Mouse (Mus musculus) small intestine, adult 2 months (tissue): ENCODE data around the gene Stx1b. TPM values are rescaled to one million over a fixed set of nuclear protein-coding genes. Genes with fewer than 3 reads are reported as not detected.
"Not testable (repeated sequence)": the region's sequence is repeated elsewhere in the genome, so short reads cannot be mapped to it uniquely, and the experiment has no call there.

Experiments used
- H3K27ac ChIP-seq: fragments of 200-500 bp; 2 replicates; pipeline ENCODE4 v1.5.1; 2012; ENCODE audit warnings: low read depth, low read length, control low read depth, inconsistent platforms; ENCODE audit not compliant: insufficient read depth
- H3K27me3 ChIP-seq: fragments of 200-500 bp; 2 replicates; pipeline ENCODE4 v1.6.1; 2012; ENCODE audit warnings: mild to moderate bottlenecking, moderate library complexity, low read length, inconsistent platforms; ENCODE audit not compliant: control insufficient read depth, insufficient read depth
- H3K36me3 ChIP-seq: fragments of 200-500 bp; 2 replicates; pipeline ENCODE4 v1.6.1; 2012; ENCODE audit warnings: mild to moderate bottlenecking, low read length, control low read depth, inconsistent platforms; ENCODE audit not compliant: control insufficient read depth, insufficient read depth
- H3K4me1 ChIP-seq: fragments of 200-500 bp; 2 replicates; pipeline ENCODE4 v1.6.1; 2012; ENCODE audit warnings: low read length, inconsistent platforms, mixed read lengths; ENCODE audit not compliant: control insufficient read depth, insufficient read depth, insufficient read length
- H3K4me3 ChIP-seq: fragments of 200-500 bp; 2 replicates; pipeline ENCODE4 v1.5.1; 2012; ENCODE audit warnings: low read depth, mild to moderate bottlenecking, control low read depth, inconsistent platforms, low read length, moderate library complexity
- CTCF ChIP-seq: fragments of 200-500 bp; IDR thresholded peaks from 2 replicates; pipeline ENCODE4 v1.5.1; 2012; ENCODE audit warnings: low read depth, mild to moderate bottlenecking, control low read depth, inconsistent platforms, low read length, moderate library complexity, mixed read lengths; ENCODE audit not compliant: insufficient replicate concordance, insufficient read length; ENCODE audit errors: extremely low read depth
- POLR2A ChIP-seq: fragments of 200-500 bp; IDR thresholded peaks from 2 replicates; pipeline ENCODE4 v1.6.1; 2012; ENCODE audit warnings: low read depth, mild to moderate bottlenecking, control low read depth, inconsistent platforms, low read length, moderate library complexity
- WGBS: fragments of 180-500 bp; shearing (Covaris S2); methylation state at CpG from one replicate; pipeline ENCODE4 v1.1.7; 2018; 5-methylcytosine and 5-hydroxymethylcytosine counted together
- polyA plus RNA-seq: library from polyadenylated mRNA; depleted of rRNA; stranded (reverse); fragments of >200 nt; gene quantifications from 2 replicates; pipeline ENCODE4 v1.2.3, GENCODE M21; 2012

Gene Stx1b
- polyA plus RNA-seq, 1 experiment, result 1.8 TPM

DNA sequence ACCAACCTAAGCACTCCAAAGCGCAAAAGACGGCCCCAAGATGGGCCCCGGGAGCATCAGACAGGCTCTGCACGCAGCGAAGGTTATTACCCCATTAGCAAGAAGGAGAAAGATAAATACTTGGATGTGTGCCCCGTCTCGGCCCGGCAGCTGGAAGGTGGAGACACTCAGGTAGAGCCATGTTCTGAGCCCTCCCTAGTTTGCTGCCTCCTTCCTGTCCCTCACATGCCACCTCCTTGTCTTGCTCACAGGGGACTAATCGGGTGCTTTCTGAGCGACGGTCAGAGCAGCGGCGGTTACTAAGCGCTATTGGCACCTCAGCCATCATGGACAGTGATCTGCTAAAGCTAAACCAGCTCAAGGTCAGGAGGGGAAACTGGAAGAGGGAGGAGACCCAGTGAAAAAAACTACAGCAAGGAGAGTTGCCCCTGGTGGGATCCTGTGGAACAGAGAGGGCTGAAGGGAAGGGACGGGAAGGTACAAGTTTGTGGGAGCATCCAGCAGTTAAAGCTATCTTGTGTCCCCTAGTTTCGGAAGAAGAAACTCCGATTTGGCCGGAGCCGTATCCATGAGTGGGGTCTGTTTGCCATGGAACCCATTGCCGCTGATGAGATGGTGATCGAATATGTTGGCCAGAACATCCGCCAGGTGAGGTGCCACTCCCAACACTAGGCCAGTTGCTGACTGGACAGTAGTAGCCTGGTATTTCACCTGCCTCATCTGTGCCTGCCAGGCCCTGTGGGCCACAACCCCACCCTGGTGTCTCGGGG, 27.1 kb downstream of the Stx1b start:
- Histone ChIP-seq H3K36me3 (peaks cover 57% of the 10 kb centered on the region), H3K4me1 (peaks cover 7% of the 10 kb centered on the region; the same call in 1 of the 2 replicates), H3K4me3 (no peak overlapping the region), H3K27ac (no peak overlapping the region), H3K27me3 (no peaks in the 10 kb centered on the region)
- no peak for TF ChIP-seq POLR2A
- TF ChIP-seq CTCF, result no peak
- WGBS, result 70% methylated on average over 23 of the region's 23 CpGs

DNA sequence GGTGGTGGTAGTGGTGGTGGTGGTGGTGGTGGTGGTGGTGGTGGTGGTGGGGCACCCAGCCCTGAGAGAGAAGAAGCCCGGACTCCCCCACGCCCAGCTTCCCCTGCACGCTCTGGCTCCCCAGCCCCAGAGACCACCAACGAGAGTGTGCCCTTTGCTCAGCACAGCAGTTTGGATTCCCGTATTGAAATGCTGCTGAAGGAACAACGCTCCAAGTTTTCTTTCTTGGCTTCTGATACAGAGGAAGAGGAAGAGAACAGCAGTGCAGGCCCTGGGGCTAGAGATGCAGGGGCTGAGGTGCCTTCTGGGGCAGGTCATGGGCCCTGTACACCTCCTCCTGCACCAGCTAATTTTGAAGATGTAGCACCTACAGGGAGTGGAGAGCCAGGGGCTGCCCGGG, 39.0 kb downstream of the Stx1b start, which contains the start of gene Gm49388:
Gene Gm49388 (plus strand): TSS at position 301 of the 400 bp plus-strand sequence.
- Histone ChIP-seq H3K4me3 (no peak within 1 kb of the TSS), H3K36me3 (peaks cover 80% of the 10 kb centered on the region), H3K27ac (no peak within 1 kb of the TSS), H3K4me1 (no peaks in the 10 kb centered on the region), H3K27me3 (no peaks in the 10 kb centered on the region)
- TF ChIP-seq CTCF (no peak), POLR2A (no peak)
- WGBS, result 95% methylated on average over 7 of the region's 7 CpGs

DNA sequence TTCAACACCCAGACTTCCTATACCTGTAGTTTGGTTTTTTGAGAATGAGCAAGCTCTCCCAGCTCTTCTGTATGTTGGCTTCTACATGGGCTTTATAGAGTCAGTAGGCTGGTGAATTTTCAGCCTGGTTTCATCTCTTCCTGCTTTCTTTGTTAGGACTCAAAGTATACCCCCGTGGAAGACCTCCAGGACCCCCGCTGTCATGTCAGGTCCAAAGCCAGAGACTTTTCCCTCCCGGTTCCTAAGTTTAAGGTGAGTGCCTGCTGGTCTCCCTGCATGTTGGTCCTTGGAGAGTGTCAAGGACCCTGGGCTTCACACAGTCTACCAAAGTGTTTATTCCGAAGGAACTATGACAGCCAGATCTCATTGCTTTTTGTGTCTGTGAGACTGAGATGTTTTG, 46.0 kb downstream of the Stx1b start:
- H3K27ac ChIP-seq, result no peak overlapping the region
- H3K36me3 ChIP-seq, result peaks cover 20% of the 10 kb centered on the region
- WGBS, result 72% methylated on average over 4 of the region's 4 CpGs
- TF ChIP-seq CTCF (no peak), POLR2A (no peak)
- no peaks in the 10 kb centered on the region for H3K27me3 ChIP-seq
- no peaks in the 10 kb centered on the region; the same call in 1 of the 2 replicates for H3K4me1 ChIP-seq
- peak overlapping the region; percentile 97; the same call in 1 of the 2 replicates for H3K4me3 ChIP-seq

DNA sequence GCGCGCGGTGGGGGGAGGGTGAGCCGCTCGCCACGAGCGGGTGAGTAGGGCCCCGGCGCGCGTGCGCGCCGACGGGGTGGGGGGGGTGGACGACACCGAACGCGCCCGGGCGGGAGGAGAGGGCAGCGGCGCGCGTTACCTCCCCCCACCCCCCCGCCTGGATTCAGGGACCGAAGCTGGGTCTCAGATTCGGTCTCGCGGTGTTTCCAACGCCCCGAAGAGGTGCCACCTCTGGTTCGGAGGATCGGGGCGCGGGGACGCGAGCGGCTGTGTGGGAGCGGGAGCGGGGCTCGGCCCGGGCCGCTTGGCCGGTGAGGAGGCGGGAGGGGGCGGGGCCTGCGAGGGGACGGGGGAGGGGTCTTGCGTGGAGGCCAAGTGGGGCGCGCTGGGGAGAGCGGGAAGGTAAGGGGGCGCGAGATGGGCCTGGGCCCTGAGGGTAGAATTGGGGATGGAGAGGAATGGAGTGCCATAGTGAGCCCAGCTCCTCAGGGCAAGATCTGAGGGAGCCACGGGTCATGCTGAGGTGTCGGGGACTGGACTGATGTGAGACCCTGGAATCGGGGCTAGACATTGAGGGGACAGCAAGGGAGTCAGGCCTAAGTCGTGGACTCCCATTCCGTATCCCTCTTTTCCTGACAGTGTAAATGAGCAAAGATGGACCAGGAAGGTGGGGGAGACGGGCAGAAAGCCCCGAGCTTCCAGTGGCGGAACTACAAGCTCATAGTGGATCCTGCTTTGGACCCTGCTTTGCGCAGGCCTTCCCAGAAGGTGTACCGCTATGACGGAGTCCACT, 46.7 kb downstream of the Stx1b start:
- peak overlapping the region; percentile 97 for H3K4me3 ChIP-seq
- H3K4me1 ChIP-seq, result no peaks in the 10 kb centered on the region; the same call in 1 of the 2 replicates
- no peaks in the 10 kb centered on the region for H3K27me3 ChIP-seq
- peaks cover 20% of the 10 kb centered on the region for H3K36me3 ChIP-seq
- 2% methylated on average over 64 of the region's 66 CpGs for WGBS
- H3K27ac ChIP-seq, result no peak overlapping the region
- TF ChIP-seq CTCF (no peak), POLR2A (no peak)

DNA sequence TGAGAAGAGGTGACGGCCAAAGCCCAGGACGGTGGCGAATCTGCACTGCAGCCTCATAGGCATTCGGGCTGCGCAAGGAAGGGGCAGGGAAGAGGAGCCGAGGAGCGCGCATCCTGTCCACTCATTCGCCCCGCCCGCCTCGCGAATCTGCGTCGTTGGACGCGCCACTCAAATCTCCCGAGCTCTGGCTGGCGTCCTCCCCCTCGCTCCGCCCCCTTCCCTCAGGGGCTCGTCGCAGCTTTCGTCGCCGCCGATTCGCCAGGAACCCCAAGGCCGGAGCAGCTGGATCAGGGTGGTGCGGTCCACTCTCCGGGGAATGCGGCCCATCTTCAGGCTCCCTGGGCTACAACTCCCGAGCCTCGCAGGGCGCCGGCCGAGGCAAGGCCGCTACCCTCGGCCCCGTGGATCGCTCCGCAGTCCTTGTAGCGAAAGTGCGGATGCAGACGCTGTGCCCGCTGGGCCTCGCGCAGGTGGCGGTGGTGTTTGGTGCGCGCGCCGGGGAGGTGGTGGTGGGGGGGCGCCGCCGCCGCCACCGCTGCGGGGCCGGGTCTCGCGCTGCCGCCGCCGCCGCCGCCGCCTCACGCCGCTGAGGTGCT, 47.4 kb downstream of the Stx1b start:
- Histone ChIP-seq H3K4me3 (peak overlapping the region; percentile 97), H3K36me3 (peaks cover 15% of the 10 kb centered on the region), H3K27me3 (no peaks in the 10 kb centered on the region), H3K27ac (peak overlapping the region; percentile 97), H3K4me1 (no peaks in the 10 kb centered on the region; the same call in 1 of the 2 replicates)
- TF ChIP-seq CTCF (no peak), POLR2A (peak; percentile 29; the same call in 1 of the 2 replicates)
- 1% methylated on average over 69 of the region's 70 CpGs for WGBS

DNA sequence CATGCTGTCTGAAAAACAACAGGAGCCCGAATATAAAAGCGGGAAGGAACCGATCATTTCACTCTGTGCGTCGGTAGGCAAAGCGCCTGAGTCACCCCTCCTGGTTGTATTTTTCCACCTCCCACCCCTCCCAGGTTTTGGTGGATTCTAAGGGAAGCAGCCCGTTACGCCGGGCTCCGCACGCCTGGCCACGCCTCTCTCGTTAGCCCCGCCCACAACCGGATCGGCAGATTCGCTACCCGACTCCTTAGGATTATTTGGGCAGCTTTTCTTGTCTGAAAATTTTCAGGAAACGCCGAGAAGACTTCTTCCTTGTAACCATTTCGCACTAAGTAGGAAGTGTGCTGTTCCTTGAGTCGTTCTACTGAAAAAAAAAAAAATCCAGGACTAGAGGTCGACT, 47.9 kb downstream of the Stx1b start, which contains the start of gene Setd1a:
Gene Setd1a (plus strand): TSS at position 245 of the 400 bp plus-strand sequence.
- peak within 1 kb of the TSS; percentile 97 for H3K4me3 ChIP-seq
- H3K27me3 ChIP-seq, result no peaks in the 10 kb centered on the region
- H3K4me1 ChIP-seq, result no peaks in the 10 kb centered on the region; the same call in 1 of the 2 replicates
- WGBS, result under 1% methylated on average over 23 of the region's 23 CpGs
- H3K36me3 ChIP-seq, result peaks cover 12% of the 10 kb centered on the region
- H3K27ac ChIP-seq, result peak within 1 kb of the TSS; percentile 97
- TF ChIP-seq CTCF, result peak; percentile 18; the same call in 1 of the 2 replicates
- TF ChIP-seq POLR2A, result no peak

DNA sequence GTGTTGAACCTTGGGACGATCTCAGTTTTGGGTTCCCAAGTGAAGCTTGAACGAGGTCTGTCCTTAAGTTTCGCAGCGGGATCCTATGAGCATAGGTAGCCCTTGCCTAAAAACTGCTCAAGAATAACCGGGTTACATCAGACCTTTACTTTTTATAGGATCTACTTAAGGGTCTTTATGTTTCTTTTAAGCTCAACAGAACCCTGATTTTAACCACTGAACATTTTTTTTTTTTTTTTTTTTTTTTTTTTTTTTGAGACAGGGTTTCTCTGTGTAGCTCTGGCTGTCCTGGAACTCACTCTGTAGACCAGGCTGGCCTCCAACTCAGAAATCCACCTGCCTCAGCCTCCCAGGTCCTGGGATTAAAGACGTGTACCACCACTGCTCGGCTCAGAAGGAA, 48.5 kb downstream of the Stx1b start:
- not testable (repeated sequence) for H3K27ac ChIP-seq, H3K4me1 ChIP-seq, H3K36me3 ChIP-seq, H3K27me3 ChIP-seq
- WGBS, result 68% methylated on average over 7 of the region's 7 CpGs
- peak overlapping the region; percentile 97; the same call in 1 of the 2 replicates for H3K4me3 ChIP-seq
